Mouse (Mus musculus) kidney, adult 2 months (tissue): Measurements from ENCODE around the gene Gpam.
A peak's percentile ranks its signal among the peaks of the same experiment; 100 is the strongest.

ENCODE experiments used
- CTCF ChIP-seq: fragments of 200-500 bp; conservative IDR thresholded peaks from 2 replicates; pipeline ENCODE4 v1.5.1; 2011; ENCODE audit warnings: low read depth, mild to moderate bottlenecking, control low read depth, low read length, moderate library complexity, mixed read lengths; ENCODE audit not compliant: insufficient read depth, insufficient read length
- POLR2A ChIP-seq: fragments of 200-500 bp; IDR thresholded peaks from one replicate; pipeline ENCODE4 v1.6.1; 2011; ENCODE audit warnings: low read depth, low read length, control low read depth

DNA sequence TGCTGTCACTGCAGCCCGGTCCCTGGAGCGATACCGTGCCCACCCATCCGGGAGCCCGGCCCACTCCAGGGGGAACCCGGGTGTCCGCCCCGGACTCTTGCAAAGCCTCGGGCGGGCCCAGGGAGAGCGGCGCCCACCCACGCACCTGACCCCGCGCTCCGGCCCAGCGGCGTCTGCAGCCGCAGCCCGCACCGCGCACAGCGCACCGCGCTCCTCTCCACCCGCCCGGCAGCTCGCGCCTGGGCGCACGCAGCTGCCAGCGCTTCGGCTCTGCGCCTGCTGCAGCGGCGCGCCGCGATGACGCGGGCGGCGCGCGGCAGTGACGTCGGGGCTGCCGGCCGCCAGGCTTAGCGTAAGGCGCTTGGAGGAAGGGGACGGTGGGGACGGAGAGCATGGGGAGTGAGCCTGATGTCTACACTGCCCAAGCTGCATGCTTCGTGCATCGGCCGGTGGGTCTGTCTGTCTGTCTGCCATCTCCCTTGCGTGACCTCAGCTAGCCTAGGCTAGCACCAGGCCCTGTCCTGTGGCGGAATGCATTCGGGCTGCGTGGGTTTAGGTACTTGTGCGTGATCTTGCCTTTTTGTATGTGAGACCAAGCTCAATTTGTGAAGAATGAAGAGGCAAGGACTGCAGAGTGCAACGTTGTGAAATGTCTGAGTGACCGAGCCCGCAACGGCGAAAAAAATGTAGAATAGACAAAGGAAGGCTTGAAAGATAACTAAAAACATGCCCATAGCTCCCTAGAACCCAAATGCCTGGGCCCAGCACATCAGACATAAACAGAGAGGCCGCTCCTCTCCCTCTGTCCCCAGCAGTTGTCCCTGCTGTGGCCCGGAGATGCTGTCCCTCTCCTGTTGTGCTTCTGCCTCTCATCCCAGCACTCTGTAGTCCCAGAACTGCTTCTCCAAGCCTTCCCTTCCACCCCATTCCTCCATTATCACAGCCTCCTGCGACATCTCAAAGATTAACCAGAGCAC is 27.6 kb downstream of the Gpam start:
- no peak for TF ChIP-seq CTCF
- TF ChIP-seq POLR2A = peak; percentile 96
